Mouse (Mus musculus) neural tube, embryonic 14.5 days (tissue): Measurements from ENCODE around the gene Arid3a. TPM values are rescaled to one million over a fixed set of nuclear protein-coding genes. Genes with fewer than 3 reads are reported as not detected.

Experiments
- ATAC-seq: fragments of 200-750 bp; cut with Nextera tagmentation; 2 replicates; pipeline ENCODE4 v1.8.0; 2017; ENCODE audit warnings: low read depth, mild to moderate bottlenecking, moderate TSS enrichment, moderate library complexity
- H3K27ac ChIP-seq: fragments of 300-500 bp; sonication (generic); 2 replicates; pipeline ENCODE4 v1.5.1; 2014; ENCODE audit warnings: low read depth, mild to moderate bottlenecking, control low read depth, low read length, moderate library complexity, mixed read lengths
- H3K27me3 ChIP-seq: fragments of 300-500 bp; sonication (generic); 2 replicates; pipeline ENCODE4 v1.6.1; 2014; ENCODE audit warnings: low read length; ENCODE audit not compliant: control insufficient read depth, insufficient read depth
- H3K36me3 ChIP-seq: fragments of 300-500 bp; sonication (generic); 2 replicates; pipeline ENCODE4 v1.6.1; 2014; ENCODE audit warnings: low read length, mixed read lengths; ENCODE audit not compliant: control insufficient read depth, insufficient read depth
- H3K4me1 ChIP-seq: fragments of 300-500 bp; sonication (generic); 2 replicates; pipeline ENCODE4 v1.6.1; 2014; ENCODE audit warnings: low read length; ENCODE audit not compliant: control insufficient read depth, insufficient read depth
- H3K4me2 ChIP-seq: fragments of 300-500 bp; sonication (generic); 2 replicates; pipeline ENCODE4 v1.6.1; 2014; ENCODE audit warnings: mild to moderate bottlenecking, low read depth, low read length, control low read depth
- H3K4me3 ChIP-seq: fragments of 300-500 bp; sonication (generic); 2 replicates; pipeline ENCODE4 v1.5.1; 2014; ENCODE audit warnings: low read depth, low read length, control low read depth, mixed read lengths
- H3K9ac ChIP-seq: fragments of 300-500 bp; sonication (generic); replicated peaks from 2 replicates; pipeline ENCODE4 v1.6.1; 2014; ENCODE audit warnings: low read depth, mild to moderate bottlenecking, control low read depth, low read length, mixed read lengths
- H3K9me3 ChIP-seq: fragments of 300-500 bp; sonication (generic); 2 replicates; pipeline ENCODE4 v1.6.1; 2016; ENCODE audit warnings: low read length; ENCODE audit not compliant: control insufficient read depth
- WGBS: fragments of 180-500 bp; shearing (Covaris S2); extraction: QIAGEN DNeasy Blood & Tissue Kit; methylation state at CpG from one replicate; pipeline ENCODE4 v1.1.7; 2014; 5-methylcytosine and 5-hydroxymethylcytosine counted together
- polyA plus RNA-seq: library from polyadenylated mRNA; unstranded; fragments of >200 nt; fragmentation: Nextera tagmentation; extraction: Ambion mirVana; gene quantifications from 2 replicates; pipeline ENCODE4 v1.2.1, GENCODE M21; 2014

The Arid3a gene
- polyA plus RNA-seq, 1 experiment from 2014 or later: 5.1 TPM

- ATAC-seq: peak; percentile 28; the same call in 1 of the 2 replicates
- Histone ChIP-seq H3K4me2 (peak overlapping the region; percentile 57), H3K9me3 (no peaks in the 10 kb centered on the region), H3K27me3 (0 out of 2 replicates have a peak, but pooled peaks cover 2% of the 10 kb centered on the region), H3K36me3 (no peaks in the 10 kb centered on the region), H3K4me3 (peak overlapping the region; percentile 37), H3K4me1 (peaks cover 8% of the 10 kb centered on the region), H3K9ac (0 out of 2 replicates have a peak overlapping the region, but pooled peaks have one; percentile 32), H3K27ac (peak overlapping the region; percentile 60)
- 9% methylated on average over 15 of the region's 15 CpGs for WGBS
Measured at GRCm38 (mm10) chr10:79997819-79998218, 71.0 kb downstream of the Arid3a start.

GRCm38 (mm10) chr10:80001945-80002344 lies 75.1 kb downstream of the Arid3a start:
- H3K36me3 ChIP-seq: no peaks in the 10 kb centered on the region
- no peak overlapping the region for H3K9ac ChIP-seq
- ATAC-seq: no peak
- no peak overlapping the region for H3K4me2 ChIP-seq
- no peak overlapping the region for H3K27ac ChIP-seq
- H3K9me3 ChIP-seq: no peaks in the 10 kb centered on the region
- H3K27me3 ChIP-seq: 0 out of 2 replicates have a peak, but pooled peaks cover 2% of the 10 kb centered on the region
- no peak overlapping the region for H3K4me3 ChIP-seq
- H3K4me1 ChIP-seq: peaks cover 8% of the 10 kb centered on the region
- whole genome bisulfite sequencing: 78% methylated on average over 9 of the region's 9 CpGs

- H3K9me3 ChIP-seq: no peaks in the 10 kb centered on the region
- H3K27me3 ChIP-seq: 0 out of 2 replicates have a peak, but pooled peaks cover 2% of the 10 kb centered on the region
- H3K27ac ChIP-seq: no peak overlapping the region
- no peak overlapping the region for H3K4me2 ChIP-seq
- H3K36me3 ChIP-seq: no peaks in the 10 kb centered on the region
- ATAC-seq: no peak
- no peak overlapping the region for H3K9ac ChIP-seq
- WGBS: 19% methylated on average over 21 of the region's 21 CpGs
- peaks cover 5% of the 10 kb centered on the region for H3K4me1 ChIP-seq
- H3K4me3 ChIP-seq: no peak overlapping the region
Measured at GRCm38 (mm10) chr10:80002829-80003228, 76.0 kb downstream of the Arid3a start.

GRCm38 (mm10) chr10:80003374-80004232 lies 76.8 kb downstream of the Arid3a start:
- Histone ChIP-seq H3K4me3 (no peak overlapping the region), H3K36me3 (no peaks in the 10 kb centered on the region), H3K4me2 (no peak overlapping the region), H3K9ac (no peak overlapping the region), H3K27ac (no peak overlapping the region), H3K4me1 (no peaks in the 10 kb centered on the region), H3K9me3 (no peaks in the 10 kb centered on the region), H3K27me3 (0 out of 2 replicates have a peak, but pooled peaks cover 2% of the 10 kb centered on the region)
- WGBS: 63% methylated on average over 9 of the region's 9 CpGs
- no peak for ATAC-seq

- Histone ChIP-seq H3K9me3 (no peaks in the 10 kb centered on the region), H3K27me3 (0 out of 2 replicates have a peak, but pooled peaks cover 2% of the 10 kb centered on the region), H3K9ac (no peak overlapping the region), H3K4me1 (no peaks in the 10 kb centered on the region), H3K36me3 (no peaks in the 10 kb centered on the region), H3K4me2 (no peak overlapping the region), H3K4me3 (no peak overlapping the region), H3K27ac (no peak overlapping the region)
- no peak for ATAC-seq
- WGBS: 94% methylated on average over 8 of the region's 8 CpGs
Measured at GRCm38 (mm10) chr10:80004233-80004705, 77.4 kb downstream of the Arid3a start.

Other genes starting within 250 kb of the Arid3a start
- 69.7 and 74.6 TPM in 2 replicates for gene Cdc34, start 244.8 kb upstream of the Arid3a start, polyA plus RNA-seq
- 1.1 and 1.3 TPM in 2 replicates for gene Gzmm, start 238.0 kb upstream of the Arid3a start, polyA plus RNA-seq
- 800 and 802 TPM in 2 replicates for gene Bsg, start 222.6 kb upstream of the Arid3a start, polyA plus RNA-seq
- gene Hcn2, start 210.4 kb upstream of the Arid3a start, polyA plus RNA-seq: 2.7 and 3.7 TPM in 2 replicates
- 34.9 and 36.7 TPM in 2 replicates for gene Polrmt, start 180.5 kb upstream of the Arid3a start, polyA plus RNA-seq
- 2.0 and 2.3 TPM in 2 replicates for gene Fgf22, start 172.0 kb upstream of the Arid3a start, polyA plus RNA-seq
- 89.3 and 93.7 TPM in 2 replicates for gene Rnf126, start 160.1 kb upstream of the Arid3a start, polyA plus RNA-seq
- gene Fstl3, start 149.8 kb upstream of the Arid3a start, polyA plus RNA-seq: 1.7 and 2.3 TPM in 2 replicates
- not detected in 2 replicates for gene Prss57, start 136.1 kb upstream of the Arid3a start, polyA plus RNA-seq
- 233 and 247 TPM in 2 replicates for gene Palm, start 133.5 kb upstream of the Arid3a start, polyA plus RNA-seq
- 0.35 and 0.36 TPM in 2 replicates for gene Misp, start 106.1 kb upstream of the Arid3a start, polyA plus RNA-seq
- 36.9 and 53.5 TPM in 2 replicates for gene Ptbp1, start 72.6 kb upstream of the Arid3a start, polyA plus RNA-seq
- 11.1 and 12.4 TPM in 2 replicates for gene Prtn3, start 52.6 kb upstream of the Arid3a start, polyA plus RNA-seq
- 299 and 327 TPM in 2 replicates for gene Plppr3, start 52.4 kb upstream of the Arid3a start, polyA plus RNA-seq
- gene Elane, start 40.8 kb upstream of the Arid3a start, polyA plus RNA-seq: 0.55 TPM in 1 of 2 replicates, not detected in the other
- gene Cfd, start 36.2 kb upstream of the Arid3a start, polyA plus RNA-seq: not detected in 2 replicates
- 33.2 and 38.7 TPM in 2 replicates for gene Med16, start 18.1 kb upstream of the Arid3a start, polyA plus RNA-seq
- gene Gm26602, start 16.2 kb upstream of the Arid3a start, polyA plus RNA-seq: 5.9 and 9.1 TPM in 2 replicates
- gene Kiss1r, start 10.1 kb upstream of the Arid3a start, polyA plus RNA-seq: 2.2 and 2.3 TPM in 2 replicates
- gene R3hdm4, start 5.8 kb upstream of the Arid3a start, polyA plus RNA-seq: 253 and 265 TPM in 2 replicates
- gene Wdr18, start 33.1 kb downstream of the Arid3a start, polyA plus RNA-seq: 87.0 and 103 TPM in 2 replicates
- 0.43 and 0.61 TPM in 2 replicates for gene Grin3b, start 43.7 kb downstream of the Arid3a start, polyA plus RNA-seq
- 19.2 and 21.1 TPM in 2 replicates for gene Tmem259, start 57.3 kb downstream of the Arid3a start, polyA plus RNA-seq
- gene Cnn2, start 61.5 kb downstream of the Arid3a start, polyA plus RNA-seq: 9.9 and 40.0 TPM in 2 replicates
- 4.3 and 6.7 TPM in 2 replicates for gene Abca7, start 69.5 kb downstream of the Arid3a start, polyA plus RNA-seq
- 0.83 and 1.8 TPM in 2 replicates for gene Arhgap45, start 89.6 kb downstream of the Arid3a start, polyA plus RNA-seq
- gene Polr2e, start 112.8 kb downstream of the Arid3a start, polyA plus RNA-seq: 138 and 145 TPM in 2 replicates
- gene Gpx4, start 120.1 kb downstream of the Arid3a start, polyA plus RNA-seq: 512 and 546 TPM in 2 replicates
- gene Sbno2, start 178.5 kb downstream of the Arid3a start, polyA plus RNA-seq: 12.9 and 13.3 TPM in 2 replicates
- 21.3 and 26.0 TPM in 2 replicates for gene Stk11, start 188.8 kb downstream of the Arid3a start, polyA plus RNA-seq
- gene Atp5d, start 211.6 kb downstream of the Arid3a start, polyA plus RNA-seq: 472 and 519 TPM in 2 replicates
- 82.2 and 101 TPM in 2 replicates for gene Cbarp, start 213.8 kb downstream of the Arid3a start, polyA plus RNA-seq
- 38.8 and 39.8 TPM in 2 replicates for gene Midn, start 221.2 kb downstream of the Arid3a start, polyA plus RNA-seq
- gene Cirbp, start 238.9 kb downstream of the Arid3a start, polyA plus RNA-seq: 249 and 286 TPM in 2 replicates
- gene 1600002K03Rik, start 245.9 kb downstream of the Arid3a start, polyA plus RNA-seq: 6.4 and 7.8 TPM in 2 replicates